Mouse (Mus musculus): ENCODE measurements at regions not wholly inside any gene's neighbourhood (a gene's known extent, or its start where the extent isn't known, plus 50 kb on each side); places are given as distances from the start of the nearest gene placed in this dataset.

DNA sequence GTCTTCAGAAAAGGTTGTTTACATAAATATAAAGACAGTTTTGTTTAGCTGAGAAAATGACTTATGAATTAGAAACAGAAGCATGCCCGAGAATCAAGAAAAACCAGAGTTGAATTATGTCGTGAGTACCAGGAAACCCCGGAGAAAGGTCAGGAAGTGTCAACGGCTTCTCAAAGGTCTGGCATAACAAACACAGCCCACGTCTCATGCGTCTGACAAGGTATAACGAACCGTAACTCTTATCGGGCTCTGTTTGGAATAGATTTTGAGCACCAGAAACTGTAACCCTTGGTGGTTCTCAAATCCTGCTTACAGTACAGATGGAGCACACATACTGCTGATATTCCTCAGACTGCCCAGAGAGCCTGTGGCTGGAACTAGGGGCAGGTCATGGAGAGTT is 260.9 kb upstream of the Arglu1 start:
- TF ChIP-seq CTCF (IDR thresholded peaks at IDR 0.05; ENCODE audit: low read depth) (no peak), EP300 (IDR thresholded peaks at IDR 0.05; ENCODE audit: low read depth) (no peak)
